Mouse (Mus musculus): ENCODE measurements around the gene Cavin1. TPM values are rescaled to one million over a fixed set of nuclear protein-coding genes. Genes with fewer than 3 reads are reported as not detected.

Cavin1 gene
- total and polyA plus RNA-seq, 3 experiments: 0.05 to 0.21 (median 0.13) TPM

GRCm38 (mm10) chr11:100915063-100915462, 55.6 kb downstream of the Cavin1 start:
- peaks cover 5% of the 10 kb centered on the region; the same call in 1 of the 2 replicates for H3K79me2 ChIP-seq (replicated peaks; ENCODE audit: control insufficient read depth, extremely low read depth, insufficient read depth, poor library complexity, severe bottlenecking)
- no peak overlapping the region for H3K9ac ChIP-seq (ENCODE audit: insufficient read depth, low read depth)
- dilution Hi-C loops (cut with MboI; ENCODE audit: extremely low pct_ligation_motif_present, extremely low pct_unique_long_range_greater_than_20kb, low sequenced_read_pairs): no loop called here
- peaks cover 31 to 78% of the 10 kb centered on the region in 2 experiments for H3K36me3 ChIP-seq (replicated peaks in 1 of 2; ENCODE audit: control insufficient read depth in 1 of 2, insufficient read depth in 1 of 2, low read length in 1 of 2)
- H3K4me2 ChIP-seq (ENCODE audit: insufficient read depth, low read depth, poor library complexity, severe bottlenecking): no peak overlapping the region
- H3K9me3 ChIP-seq (replicated peaks; ENCODE audit: low read length): peaks cover 6% of the 10 kb centered on the region
- no peak overlapping the region for H3K27ac ChIP-seq (ENCODE audit: insufficient read depth, low read depth)
- H3K27me3 ChIP-seq (replicated peaks): no peaks in the 10 kb centered on the region
- in situ Hi-C loops (cut with MboI; ENCODE audit: low pct_ligation_motif_present, low pct_unique_long_range_greater_than_20kb, low sequenced_read_pairs): no loop called here
- DNase-seq (ENCODE audit: extremely low read depth): no peak
- H3K4me3 ChIP-seq (replicated peaks in 1 of 3; ENCODE audit: low read depth in 2 of 3, low read length in 2 of 3, poor library complexity in 1 of 3): no peak overlapping the region
- TF ChIP-seq ZMIZ1 (IDR thresholded peaks at IDR 0.05; ENCODE audit: low read depth, low read length) (no peak), MYC (IDR thresholded peaks at IDR 0.05; ENCODE audit: low read depth, low read length) (no peak), RCOR1 (conservative IDR thresholded peaks at IDR 0.05; ENCODE audit: low read depth, low read length) (no peak), POLR2AphosphoS2 (IDR thresholded peaks at IDR 0.05; ENCODE audit: low read depth, low read length) (no peak)
- peaks cover 6 to 32% of the 10 kb centered on the region in 2 experiments for H3K4me1 ChIP-seq (ENCODE audit: control insufficient read depth in 1 of 2, insufficient read depth in 2 of 2)

GRCm38 (mm10) chr11:100914415-100914814, 56.3 kb downstream of the Cavin1 start:
- no peak for DNase-seq (ENCODE audit: extremely low read depth)
- Histone ChIP-seq H3K4me2 (ENCODE audit: insufficient read depth, low read depth, poor library complexity, severe bottlenecking) (no peak overlapping the region), H3K9ac (ENCODE audit: insufficient read depth, low read depth) (no peak overlapping the region), H3K4me1 (ENCODE audit: control insufficient read depth in 1 of 2, insufficient read depth in 2 of 2) (peaks cover 6 to 32% of the 10 kb centered on the region in 2 experiments), H3K9me3 (replicated peaks; ENCODE audit: low read length) (peaks cover 6% of the 10 kb centered on the region), H3K27me3 (replicated peaks) (no peaks in the 10 kb centered on the region), H3K4me3 (replicated peaks in 1 of 3; ENCODE audit: low read depth in 2 of 3, low read length in 2 of 3, poor library complexity in 1 of 3) (no peak overlapping the region), H3K79me2 (replicated peaks; ENCODE audit: control insufficient read depth, extremely low read depth, insufficient read depth, poor library complexity, severe bottlenecking) (peaks cover 5% of the 10 kb centered on the region; the same call in 1 of the 2 replicates), H3K36me3 (replicated peaks in 1 of 2; ENCODE audit: control insufficient read depth in 1 of 2, insufficient read depth in 1 of 2, low read length in 1 of 2) (peaks cover 36 to 83% of the 10 kb centered on the region in 2 experiments), H3K27ac (ENCODE audit: insufficient read depth, low read depth) (no peak overlapping the region)
- dilution Hi-C loops (cut with MboI; ENCODE audit: extremely low pct_ligation_motif_present, extremely low pct_unique_long_range_greater_than_20kb, low sequenced_read_pairs): no loop called here
- no peak for TF ChIP-seq MAFK (IDR thresholded peaks at IDR 0.05; ENCODE audit: insufficient replicate concordance, low read length)
- TF ChIP-seq USF1 (IDR thresholded peaks at IDR 0.05; ENCODE audit: low read depth, low read length): no peak
- no peak for TF ChIP-seq MAX (IDR thresholded peaks at IDR 0.05; ENCODE audit: low read length)
- no peak for TF ChIP-seq MAZ (IDR thresholded peaks at IDR 0.05; ENCODE audit: low read depth, low read length)
- TF ChIP-seq UBTF (IDR thresholded peaks at IDR 0.05; ENCODE audit: low read depth, low read length): no peak
- no peak for TF ChIP-seq SMC3 (IDR thresholded peaks at IDR 0.05; ENCODE audit: low read depth, low read length)
- no peak for TF ChIP-seq TCF12 (IDR thresholded peaks at IDR 0.05; ENCODE audit: low read depth, low read length)
- no peak for TF ChIP-seq SIN3A (IDR thresholded peaks at IDR 0.05; ENCODE audit: low read length)
- TF ChIP-seq NELFE (IDR thresholded peaks at IDR 0.05; ENCODE audit: low read depth, low read length): no peak
- no peak for TF ChIP-seq HCFC1 (IDR thresholded peaks at IDR 0.05; ENCODE audit: low read depth, low read length)
- TF ChIP-seq E2F4 (IDR thresholded peaks at IDR 0.05; ENCODE audit: insufficient replicate concordance, low read depth, low read length): no peak
- TF ChIP-seq ZKSCAN1 (IDR thresholded peaks at IDR 0.05; ENCODE audit: borderline replicate concordance, low read depth, low read length): no peak
- no peak for TF ChIP-seq ZC3H11A (IDR thresholded peaks at IDR 0.05; ENCODE audit: low read depth, low read length)
- no peak for TF ChIP-seq RCOR1 (conservative IDR thresholded peaks at IDR 0.05; ENCODE audit: low read depth, low read length)
- no peak for TF ChIP-seq NRF1 (IDR thresholded peaks at IDR 0.05; ENCODE audit: low read depth, low read length)
- no peak for TF ChIP-seq ELF1 (IDR thresholded peaks at IDR 0.05; ENCODE audit: low read depth, low read length)
- TF ChIP-seq MYC (IDR thresholded peaks at IDR 0.05; ENCODE audit: low read depth, low read length): no peak
- TF ChIP-seq IRF4 (IDR thresholded peaks at IDR 0.05; ENCODE audit: low read depth, low read length): no peak
- TF ChIP-seq TBP (conservative IDR thresholded peaks at IDR 0.05; ENCODE audit: low read depth, low read length): no peak
- in situ Hi-C loops (cut with MboI; ENCODE audit: low pct_ligation_motif_present, low pct_unique_long_range_greater_than_20kb, low sequenced_read_pairs): no loop called here

Measured in CH12.LX (cell line).